Mouse (Mus musculus) urinary bladder, postnatal 25 days (tissue): ENCODE measurements at regions not wholly inside any gene's neighbourhood (a gene's known extent, or its start where the extent isn't known, plus 50 kb on each side); places are given as distances from the start of the nearest gene placed in this dataset.

Experiments used
- DNase-seq: peaks from one replicate; pipeline ENCODE4 v3.0.0; 2022; ENCODE audit warnings: low spot score

GRCm38 (mm10) chr8:40186715-40187583, 487.9 kb upstream of the Adam24 start:
- DNase-seq: no peak

- DNase-seq: peak; percentile 11
Measured at GRCm38 (mm10) chr8:40187584-40187934, 487.3 kb upstream of the Adam24 start.

- no peak for DNase-seq
Measured at GRCm38 (mm10) chr8:40192266-40192665, 482.6 kb upstream of the Adam24 start.

- no peak for DNase-seq
Measured at GRCm38 (mm10) chr8:40193148-40193547, 481.7 kb upstream of the Adam24 start.

- DNase-seq: no peak
Measured at GRCm38 (mm10) chr8:40210871-40211270, 464.0 kb upstream of the Adam24 start.

GRCm38 (mm10) chr8:40223521-40223920, 451.4 kb upstream of the Adam24 start:
- no peak for DNase-seq

- no peak for DNase-seq
Measured at GRCm38 (mm10) chr8:40227262-40227661, 447.6 kb upstream of the Adam24 start.
